Mouse (Mus musculus): ENCODE results near the gene Gyg.

Gene Gyg

GRCm38 (mm10) chr3:20154531-20155367 is at the start of gene Gyg:
TSS of gene Gyg (minus strand) at chr3:20155317.
- peak; percentile 79 for DNase-seq (ENCODE audit: low read depth, low spot score)

- DNase-seq (ENCODE audit: low read depth, low spot score) = peak; percentile 64
Observed at GRCm38 (mm10) chr3:20198869-20199268, 43.8 kb upstream of the Gyg start.

DNA sequence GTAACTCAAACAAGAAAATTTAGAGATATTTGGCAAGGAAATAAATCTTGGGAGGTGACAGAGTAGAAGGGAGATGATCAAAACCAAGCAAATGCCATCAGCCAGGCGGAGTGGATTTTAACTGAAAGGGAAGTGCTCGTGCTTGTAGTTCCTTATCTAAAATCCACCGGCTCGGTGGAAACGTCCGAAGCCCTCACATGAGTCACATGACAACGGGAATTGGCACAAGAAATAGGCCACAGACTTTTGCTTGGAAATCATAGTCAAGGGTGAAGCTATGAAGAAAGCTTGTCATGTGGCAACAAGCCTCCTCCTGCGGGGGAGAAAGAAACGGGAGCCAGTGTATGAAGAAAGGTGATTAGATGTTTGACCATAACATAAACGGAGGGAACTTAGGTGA is 42.8 kb upstream of the Gyg start:
- DNase-seq (ENCODE audit: low read depth, low spot score) = no peak

DNA sequence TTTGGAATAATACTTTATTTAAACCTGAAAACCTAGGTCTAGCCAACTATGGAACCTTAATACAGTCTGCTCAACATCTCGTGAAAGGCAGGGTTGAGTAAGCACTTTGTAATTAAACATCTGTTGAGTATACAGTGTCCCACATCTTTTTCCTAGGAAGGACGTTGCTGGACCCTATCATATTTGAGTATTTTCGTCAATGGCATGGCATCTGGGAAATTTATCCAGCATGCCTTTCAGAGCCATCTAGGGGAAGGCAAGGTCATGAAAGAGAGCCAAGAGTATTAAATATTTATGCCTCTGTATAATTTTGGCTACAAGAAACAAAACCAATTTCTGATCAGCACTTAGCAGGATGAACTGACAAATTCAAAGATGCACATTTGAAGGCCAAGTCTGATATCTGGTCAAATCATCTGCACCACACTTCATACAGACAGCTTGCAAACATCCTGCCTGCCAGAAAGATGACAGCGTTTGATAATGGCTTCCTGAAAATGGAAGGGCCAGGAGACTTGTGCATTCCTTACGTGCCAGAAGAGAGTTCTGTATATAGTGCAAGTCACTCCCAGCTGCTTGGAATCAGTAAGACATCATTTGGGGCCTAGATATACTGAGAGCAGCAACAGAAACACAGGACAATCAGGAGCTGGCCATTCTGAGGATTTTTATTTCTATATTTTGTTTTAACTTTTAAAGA is 34.0 kb upstream of the Gyg start:
- no peak for DNase-seq (ENCODE audit: low read depth, low spot score)

- no peak for DNase-seq (ENCODE audit: low read depth, low spot score)
Observed at GRCm38 (mm10) chr3:20172394-20172793, 17.3 kb upstream of the Gyg start.

DNA sequence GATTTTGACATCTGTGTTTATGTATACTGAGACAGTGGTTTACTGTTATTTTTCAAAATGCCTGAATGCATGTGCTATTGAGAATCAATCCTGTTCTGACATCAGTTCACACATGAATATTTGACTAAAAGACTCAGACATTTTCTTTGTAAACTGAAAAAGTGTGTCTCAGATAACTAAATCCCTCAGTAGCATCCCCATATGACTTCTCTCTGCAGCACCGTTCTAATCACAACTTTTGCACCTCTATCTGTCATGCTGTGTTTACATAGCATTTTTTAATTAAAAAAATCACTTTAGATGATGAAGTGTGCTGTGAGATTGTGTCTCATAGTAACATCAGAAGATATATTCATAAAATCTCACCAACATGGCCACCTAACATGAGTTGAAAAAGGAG is 12.4 kb upstream of the Gyg start:
- no peak for DNase-seq (ENCODE audit: low read depth, low spot score)

GRCm38 (mm10) chr3:20155476-20155875 is 359 bp upstream of the Gyg start:
- DNase-seq (ENCODE audit: low read depth, low spot score) = no peak

GRCm38 (mm10) chr3:20151651-20152050 is 3.5 kb downstream of the Gyg start:
- no peak for DNase-seq (ENCODE audit: low read depth, low spot score)

DNA sequence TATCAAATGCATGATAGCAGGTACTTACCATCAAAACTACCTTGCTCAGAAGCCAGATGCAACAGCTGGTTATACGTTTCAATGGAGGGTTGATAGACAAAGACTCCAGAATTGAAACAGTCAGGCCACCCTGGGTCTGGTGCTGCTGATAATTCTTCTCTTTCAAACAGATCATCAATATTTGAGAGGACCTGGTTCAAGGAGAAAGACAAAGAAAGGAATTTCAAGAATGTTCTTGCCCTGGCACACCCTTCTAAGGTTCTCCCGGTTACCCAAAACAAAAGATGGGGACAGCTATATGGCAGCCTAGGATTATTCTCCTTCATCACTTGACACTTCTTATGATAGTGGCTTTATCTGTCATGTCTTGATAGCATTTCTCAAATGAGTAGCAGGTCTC is 4.6 kb downstream of the Gyg start:
- no peak for DNase-seq (ENCODE audit: low read depth, low spot score)

- DNase-seq (ENCODE audit: low read depth, low spot score) = no peak
Observed at GRCm38 (mm10) chr3:20147647-20148046, 7.5 kb downstream of the Gyg start.

GRCm38 (mm10) chr3:20146884-20147395 is 8.2 kb downstream of the Gyg start:
- DNase-seq (ENCODE audit: low read depth, low spot score) = no peak

GRCm38 (mm10) chr3:20145696-20146113 is 9.4 kb downstream of the Gyg start:
- DNase-seq (ENCODE audit: low read depth, low spot score) = no peak

DNA sequence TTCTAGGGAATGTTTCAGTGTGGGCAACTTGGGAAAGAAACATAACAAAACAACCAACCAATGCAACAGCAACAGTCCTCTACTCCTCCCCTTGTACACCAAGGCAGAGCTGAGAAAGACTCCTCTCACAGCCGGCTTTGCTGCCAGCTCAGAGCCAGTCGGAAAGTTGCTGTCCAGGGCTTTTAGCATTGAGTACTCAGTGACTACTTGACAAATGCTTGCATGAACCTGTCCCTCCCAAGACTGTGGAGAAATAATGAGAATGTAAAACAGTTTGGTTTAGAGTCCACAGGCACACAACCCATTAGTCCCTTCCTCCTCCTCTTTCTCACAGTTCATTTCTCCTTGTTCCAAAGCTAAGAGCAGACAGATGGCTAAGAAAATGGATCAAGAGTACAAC is 10.7 kb downstream of the Gyg start:
- DNase-seq (ENCODE audit: low read depth, low spot score) = no peak

DNA sequence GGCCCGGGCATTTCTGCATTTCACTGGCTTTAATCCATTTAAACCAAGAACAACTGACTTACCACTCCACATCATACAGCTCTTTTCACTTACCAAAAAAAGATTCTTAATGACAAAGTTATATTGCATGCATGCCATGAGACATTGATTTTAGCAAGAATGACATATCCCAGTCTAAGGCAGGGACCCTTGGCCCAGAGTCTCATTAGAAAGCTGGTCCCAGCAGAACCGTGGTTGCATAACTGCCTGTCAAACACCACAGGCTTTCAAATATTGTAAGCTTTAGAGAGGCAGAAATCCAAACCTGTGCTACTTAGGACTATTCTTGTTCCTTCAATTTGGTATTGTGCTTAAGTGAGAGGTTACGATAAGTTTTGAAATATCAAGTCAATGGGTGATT is 11.4 kb downstream of the Gyg start:
- no peak for DNase-seq (ENCODE audit: low read depth, low spot score)

DNA sequence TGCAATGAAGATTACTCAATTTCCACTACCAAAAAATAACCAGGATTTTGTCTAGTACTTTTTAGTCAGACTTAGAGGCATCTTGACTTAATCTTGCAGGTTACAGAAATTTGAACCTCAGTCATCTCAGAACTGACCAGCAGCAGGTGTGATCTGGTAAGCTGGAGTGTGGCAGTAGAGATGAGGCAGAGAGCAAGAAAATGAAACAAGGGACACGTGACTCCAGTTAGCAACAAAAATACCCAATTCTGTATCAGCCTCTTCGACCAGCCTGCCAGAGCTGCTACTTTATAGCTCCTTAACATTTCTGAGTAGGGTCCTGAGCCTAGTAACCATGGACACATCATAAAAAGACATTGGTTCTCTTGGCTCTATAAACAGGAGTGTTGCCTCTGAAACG is 12.5 kb downstream of the Gyg start:
- DNase-seq (ENCODE audit: low read depth, low spot score) = no peak

- DNase-seq (ENCODE audit: low read depth, low spot score) = peak; percentile 32
Observed at GRCm38 (mm10) chr3:20142101-20142500, 13.0 kb downstream of the Gyg start.

- DNase-seq (ENCODE audit: low read depth, low spot score) = no peak
Observed at GRCm38 (mm10) chr3:20141679-20142078, 13.4 kb downstream of the Gyg start.

DNA sequence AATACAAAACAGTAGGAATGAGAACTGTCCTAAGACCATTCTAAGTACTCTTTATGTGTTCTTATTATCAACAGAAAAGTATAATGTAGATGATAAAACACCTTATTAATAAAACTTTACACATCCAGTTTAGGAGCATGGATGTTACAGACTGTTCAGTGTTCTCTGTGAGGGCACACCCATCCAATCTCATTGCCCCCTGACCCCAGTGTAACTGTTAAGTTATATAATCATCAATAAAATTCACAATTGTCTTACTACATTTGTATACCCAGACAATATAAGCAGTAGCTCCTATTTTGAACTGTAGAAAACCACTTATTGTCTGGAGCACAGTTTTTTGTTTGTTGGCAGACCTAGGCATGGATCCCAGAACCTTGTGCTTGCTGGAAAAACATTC is 13.9 kb downstream of the Gyg start:
- no peak for DNase-seq (ENCODE audit: low read depth, low spot score)

- DNase-seq (ENCODE audit: low read depth, low spot score) = no peak
Observed at GRCm38 (mm10) chr3:20136868-20137581, 18.1 kb downstream of the Gyg start.

- DNase-seq (ENCODE audit: low read depth, low spot score) = no peak
Observed at GRCm38 (mm10) chr3:20134545-20134944, 20.6 kb downstream of the Gyg start.

DNA sequence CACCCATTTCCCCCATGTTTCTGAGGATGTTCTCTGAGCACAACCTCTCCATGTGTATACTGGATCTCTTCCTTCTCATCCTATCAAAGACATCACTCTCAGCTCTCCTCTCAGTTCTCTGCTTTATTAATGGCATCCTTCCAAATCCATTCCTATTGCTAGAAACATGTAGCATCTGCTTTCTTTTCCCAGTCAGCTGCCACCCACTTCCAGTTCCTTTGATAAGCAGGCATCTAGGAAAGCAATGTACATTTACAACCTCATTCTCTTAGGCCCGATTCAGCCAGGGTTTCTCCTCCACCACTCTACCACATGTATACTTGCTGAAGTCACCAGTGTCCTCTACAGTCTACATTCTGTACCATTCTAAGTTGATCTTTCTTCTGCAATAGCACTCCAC is 21.4 kb downstream of the Gyg start:
- DNase-seq (ENCODE audit: low read depth, low spot score) = no peak

- DNase-seq (ENCODE audit: low read depth, low spot score) = no peak
Observed at GRCm38 (mm10) chr3:20132731-20133130, 22.4 kb downstream of the Gyg start.

All from CD4-positive helper T cell, adult 2 months (primary cell).